Mouse (Mus musculus): ENCODE measurements around the gene Rab40c.
A peak's percentile ranks its signal among the peaks of the same experiment; 100 is the strongest.
"Not testable (repeated sequence)": the region's sequence is repeated elsewhere in the genome, so short reads cannot be mapped to it uniquely, and the experiment has no call there.

Rab40c gene

DNA sequence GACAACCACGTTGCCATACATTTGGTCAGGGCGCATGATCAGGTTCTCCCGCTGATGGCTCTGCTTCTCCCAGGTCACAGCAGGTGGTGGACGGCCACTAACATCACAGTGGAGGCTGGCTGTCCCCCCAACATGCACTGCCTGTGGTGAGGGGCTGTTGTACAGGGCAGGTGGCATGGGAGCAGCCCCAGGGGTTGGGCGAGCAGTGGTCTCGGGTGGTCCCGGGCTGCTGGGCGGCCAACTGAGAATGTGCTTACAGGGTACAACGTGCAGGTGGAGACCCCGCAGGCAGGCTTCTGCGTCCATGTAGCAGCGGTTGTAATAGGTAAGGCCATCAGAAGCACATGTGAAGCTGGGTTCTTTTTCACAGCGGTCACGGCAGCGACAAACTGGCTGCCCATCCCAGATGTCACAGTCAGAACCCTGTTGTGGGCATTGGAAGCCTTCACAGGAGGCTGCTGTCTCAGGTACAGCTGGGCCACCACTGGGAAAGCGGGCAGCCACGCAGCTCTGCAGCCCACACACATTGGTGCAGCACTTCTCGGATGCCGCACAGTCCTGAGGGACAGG, 40.8 kb downstream of the Rab40c start:
- no peaks in the 10 kb centered on the region for H3K27me3 ChIP-seq (ENCODE audit: control insufficient read depth, insufficient read depth, low read length, poor library complexity, severe bottlenecking)
- no peaks in the 10 kb centered on the region; the same call in none of the 2 replicates for H3K36me3 ChIP-seq (ENCODE audit: control insufficient read depth, insufficient read depth, low read length, poor library complexity, severe bottlenecking)
- DNase-seq (ENCODE audit: low read depth, low spot score): no peak

DNA sequence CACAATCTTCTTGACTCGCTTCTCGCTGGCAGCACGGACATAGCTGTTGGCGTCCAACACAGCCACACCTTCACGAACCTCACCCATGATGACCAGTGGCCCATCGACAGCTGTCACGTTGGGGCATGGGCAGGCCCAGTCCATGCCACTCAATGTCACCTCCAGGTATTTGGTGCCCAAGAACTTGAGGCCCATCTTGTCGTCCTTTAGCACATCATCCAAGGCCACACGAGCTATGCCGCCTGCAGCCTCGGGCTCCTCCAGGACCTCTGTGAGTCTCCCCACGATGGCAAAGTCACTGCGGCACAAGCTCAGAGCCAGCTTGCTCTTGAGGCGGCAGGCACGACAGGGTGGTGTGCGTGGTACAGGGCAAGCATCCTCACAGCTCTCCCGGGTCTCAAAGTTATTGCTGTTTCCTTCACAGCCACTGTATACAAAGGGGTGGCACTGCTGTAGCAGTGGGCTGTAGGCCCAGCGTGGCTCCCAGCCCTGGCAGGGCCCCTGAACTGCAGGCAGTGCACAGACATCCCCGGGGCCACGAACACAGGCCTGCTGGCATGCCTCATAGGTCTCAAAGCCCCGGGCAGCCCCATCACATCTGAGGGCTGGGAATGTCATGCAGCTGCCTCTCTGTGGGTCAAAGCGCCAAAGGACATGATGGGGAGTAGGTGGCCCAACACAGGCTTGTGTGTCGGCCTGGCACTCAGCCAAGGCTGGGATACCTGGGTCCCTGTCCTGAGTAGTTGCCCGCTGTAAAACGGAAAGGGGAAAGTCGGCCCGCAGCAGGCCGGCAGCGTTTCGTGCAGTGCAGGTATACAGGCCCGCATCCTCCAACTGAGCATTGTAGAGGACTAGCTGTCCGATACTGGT, 41.6 kb downstream of the Rab40c start:
- Histone ChIP-seq H3K27me3 (ENCODE audit: control insufficient read depth, insufficient read depth, low read length, poor library complexity, severe bottlenecking) (no peaks in the 10 kb centered on the region), H3K36me3 (ENCODE audit: control insufficient read depth, insufficient read depth, low read length, poor library complexity, severe bottlenecking) (no peaks in the 10 kb centered on the region; the same call in none of the 2 replicates)
- DNase-seq (ENCODE audit: low read depth, low spot score): no peak

DNA sequence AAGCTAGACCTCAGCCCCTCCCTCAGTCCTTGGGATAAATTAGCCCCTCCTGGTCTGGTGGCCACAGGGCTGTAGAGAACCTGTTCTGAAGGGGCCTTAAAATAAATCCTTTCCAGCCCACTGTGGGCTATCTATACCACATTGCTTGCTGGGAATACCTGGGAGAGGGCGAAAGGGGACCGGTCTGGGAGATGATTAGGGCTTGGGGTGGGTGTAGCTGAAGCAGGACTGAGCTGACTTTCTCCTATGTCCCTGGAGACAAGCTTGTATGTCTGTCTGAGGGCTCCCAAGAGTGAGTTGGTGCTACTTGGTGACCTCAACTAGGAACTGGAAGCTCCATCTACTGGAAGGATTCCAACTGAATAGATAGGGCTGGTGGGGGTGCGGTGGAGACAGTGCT, 42.5 kb downstream of the Rab40c start:
- H3K36me3 ChIP-seq (ENCODE audit: control insufficient read depth, insufficient read depth, low read length, poor library complexity, severe bottlenecking): no peaks in the 10 kb centered on the region; the same call in none of the 2 replicates
- DNase-seq (ENCODE audit: low read depth, low spot score): no peak
- no peaks in the 10 kb centered on the region for H3K27me3 ChIP-seq (ENCODE audit: control insufficient read depth, insufficient read depth, low read length, poor library complexity, severe bottlenecking)

DNA sequence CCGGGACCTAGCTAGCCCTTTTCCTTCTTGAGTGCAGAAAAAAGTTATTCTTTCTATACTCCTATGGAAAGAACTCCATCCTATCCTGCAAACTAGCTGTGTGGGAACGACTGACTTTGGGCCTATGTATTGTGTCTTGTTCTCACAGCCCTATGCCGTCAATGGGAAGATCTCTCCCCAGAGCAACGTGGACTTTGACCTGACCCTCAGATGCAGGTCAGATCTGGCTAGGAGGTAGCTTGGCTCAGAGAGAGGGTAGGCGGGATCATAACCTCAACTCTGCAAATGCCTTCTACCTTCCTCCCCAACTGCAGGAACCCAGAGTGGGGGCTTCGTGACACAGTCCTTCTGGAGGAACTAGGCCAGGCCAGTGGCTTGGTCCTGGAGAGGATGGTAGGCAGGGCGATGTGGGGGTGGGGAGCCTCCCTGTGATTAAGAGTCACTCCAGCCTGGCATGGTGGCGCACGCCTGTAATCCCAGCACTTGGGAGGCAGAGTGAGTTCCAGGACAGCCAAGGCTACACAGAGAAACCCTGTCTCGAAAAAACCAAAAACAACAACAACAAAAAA, 43.1 kb downstream of the Rab40c start:
- Histone ChIP-seq H3K27me3 (ENCODE audit: control insufficient read depth, insufficient read depth, low read length, poor library complexity, severe bottlenecking) (no peaks in the 10 kb centered on the region), H3K36me3 (ENCODE audit: control insufficient read depth, insufficient read depth, low read length, poor library complexity, severe bottlenecking) (no peaks in the 10 kb centered on the region; the same call in 1 of the 2 replicates)
- no peak for DNase-seq (ENCODE audit: low read depth, low spot score)

DNA sequence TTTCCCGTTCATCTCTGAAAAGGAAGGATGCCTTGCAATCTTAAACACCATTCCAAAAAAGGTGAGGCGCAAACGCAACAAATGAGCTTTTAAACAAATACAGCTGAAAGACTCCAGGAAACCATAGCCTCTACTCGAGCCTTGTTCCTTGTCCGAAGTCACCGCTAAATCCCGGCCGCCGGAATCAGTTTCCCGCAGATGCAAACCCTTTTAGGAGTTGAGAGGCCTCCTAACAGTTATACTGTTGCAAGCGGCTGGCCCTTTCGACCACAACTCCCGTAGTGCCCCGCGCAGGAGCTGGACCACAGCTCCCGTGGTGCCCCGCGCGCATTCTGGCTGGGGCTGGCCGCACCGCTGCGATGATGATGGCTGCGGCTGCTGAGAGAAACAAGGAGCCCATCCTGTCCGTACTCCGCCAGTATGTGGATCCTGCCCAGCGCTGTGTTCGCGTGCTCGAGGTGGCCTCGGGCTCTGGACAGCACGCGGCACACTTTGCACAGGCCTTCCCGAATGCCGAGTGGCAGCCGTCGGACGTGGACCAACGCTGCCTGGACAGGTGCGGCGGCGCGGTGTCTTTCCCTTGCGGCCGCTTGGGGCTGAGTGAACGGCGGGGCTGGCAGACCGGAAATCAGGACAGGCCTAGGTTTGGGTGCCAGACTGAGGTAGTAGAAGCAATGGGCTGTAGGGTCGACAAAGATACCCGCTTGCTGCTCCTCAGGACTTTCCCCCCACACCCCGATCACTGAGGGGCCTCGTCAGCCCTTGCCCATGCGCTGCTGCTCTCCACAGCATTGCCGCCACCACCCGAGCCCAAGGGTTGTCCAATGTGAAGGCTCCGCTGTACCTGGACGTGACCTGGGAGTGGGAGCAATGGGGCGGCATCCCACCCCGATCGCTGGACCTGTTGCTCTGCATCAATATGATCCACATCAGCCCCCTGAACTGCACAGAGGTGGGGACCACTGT, 44.1 kb downstream of the Rab40c start:
- DNase-seq (ENCODE audit: low read depth, low spot score): peak; percentile 84
- Histone ChIP-seq H3K27me3 (ENCODE audit: control insufficient read depth, insufficient read depth, low read length, poor library complexity, severe bottlenecking) (no peaks in the 10 kb centered on the region), H3K36me3 (ENCODE audit: control insufficient read depth, insufficient read depth, low read length, poor library complexity, severe bottlenecking) (no peaks in the 10 kb centered on the region; the same call in 1 of the 2 replicates)

DNA sequence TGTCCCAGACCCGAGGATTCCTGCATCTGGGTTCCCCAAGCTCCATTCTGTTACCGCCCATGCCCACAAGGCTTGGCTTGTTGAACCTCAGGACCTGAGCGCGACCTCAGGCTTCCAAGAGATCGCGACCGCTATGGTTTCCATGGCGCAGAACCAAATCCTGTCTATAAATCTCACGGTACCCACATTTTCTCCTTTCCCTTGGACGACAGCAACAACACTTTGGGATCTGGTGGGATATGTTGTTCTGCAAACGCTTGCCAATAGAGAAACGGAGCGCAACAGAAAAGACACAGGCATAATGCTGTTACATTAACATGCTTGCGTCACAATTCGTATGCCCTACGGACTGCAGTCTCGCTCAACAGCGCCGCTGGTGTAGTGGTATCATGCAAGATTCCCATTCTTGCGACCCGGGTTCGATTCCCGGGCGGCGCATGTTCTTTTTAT, 44.8 kb downstream of the Rab40c start, which contains the start of gene Mettl26:
Mettl26 (plus strand) TSS at position 354 of the 450 bp plus-strand sequence.
- DNase-seq (ENCODE audit: low read depth, low spot score): peak; percentile 96
- H3K27me3 ChIP-seq (ENCODE audit: control insufficient read depth, insufficient read depth, low read length, poor library complexity, severe bottlenecking): no peaks in the 10 kb centered on the region
- no peaks in the 10 kb centered on the region; the same call in 1 of the 2 replicates for H3K36me3 ChIP-seq (ENCODE audit: control insufficient read depth, insufficient read depth, low read length, poor library complexity, severe bottlenecking)

DNA sequence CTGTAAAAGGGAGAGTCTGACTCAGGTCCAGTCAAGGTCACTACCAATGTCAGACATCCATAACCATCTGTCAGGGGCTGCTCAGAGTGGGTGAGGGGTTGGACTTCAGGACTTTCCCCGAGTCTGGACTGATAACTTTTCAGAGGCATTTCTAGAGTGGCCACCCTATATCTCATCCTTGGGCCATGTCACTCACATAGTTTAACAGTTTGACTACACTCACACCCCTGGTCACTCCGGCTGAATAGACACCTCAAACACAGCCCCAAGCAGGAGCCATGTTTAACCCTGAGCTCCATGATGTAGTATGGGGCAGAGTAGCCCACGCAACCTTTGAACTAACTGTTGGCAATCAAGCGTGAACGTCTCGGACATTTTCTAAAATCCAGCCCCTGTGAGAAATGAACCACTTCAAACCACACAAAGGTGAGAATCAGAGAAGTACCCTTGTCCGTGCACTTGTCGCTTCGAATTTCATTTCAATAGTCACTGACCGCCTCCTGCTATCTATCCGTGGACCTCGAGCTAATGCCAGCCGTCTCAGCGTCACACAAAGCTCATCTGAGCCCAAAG, 45.3 kb downstream of the Rab40c start:
- H3K27me3 ChIP-seq (ENCODE audit: control insufficient read depth, insufficient read depth, low read length, poor library complexity, severe bottlenecking): no peaks in the 10 kb centered on the region
- no peak for DNase-seq (ENCODE audit: low read depth, low spot score)
- no peaks in the 10 kb centered on the region; the same call in 1 of the 2 replicates for H3K36me3 ChIP-seq (ENCODE audit: control insufficient read depth, insufficient read depth, low read length, poor library complexity, severe bottlenecking)

DNA sequence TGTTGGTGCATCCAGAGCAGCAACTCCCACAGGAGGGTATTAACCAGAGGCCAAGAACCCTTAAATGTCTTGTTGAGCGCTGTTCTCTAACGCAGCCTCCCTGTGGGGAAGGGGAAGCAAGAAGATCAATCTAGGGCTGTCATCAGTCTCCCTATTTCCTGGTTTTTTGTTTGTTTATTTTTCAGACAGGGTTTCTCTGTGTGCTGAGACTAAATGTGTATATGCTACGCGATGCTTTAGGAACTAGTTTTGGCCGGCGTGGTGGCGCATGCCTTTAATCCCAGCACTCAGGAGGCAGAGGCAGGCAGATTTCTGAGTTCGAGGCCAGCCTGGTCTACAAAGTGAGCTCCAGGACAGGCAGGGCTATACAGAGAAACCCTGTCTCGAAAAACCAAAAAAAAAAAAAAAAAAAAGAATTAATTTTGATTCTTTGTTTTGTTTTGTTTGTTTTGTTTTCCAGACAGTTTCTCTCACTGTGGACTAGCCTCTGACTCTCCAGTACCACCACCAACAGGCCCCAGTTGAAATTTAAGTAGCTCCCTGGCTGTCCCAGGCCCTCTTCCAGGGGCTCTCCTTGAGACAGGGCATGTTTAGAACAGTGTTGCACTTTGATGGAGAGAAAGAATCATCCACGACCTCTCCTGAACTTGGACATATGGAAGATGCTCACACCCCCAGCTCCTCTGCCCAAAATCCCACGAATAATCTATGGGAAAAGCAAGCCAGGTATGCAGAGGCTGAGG, 46.0 kb downstream of the Rab40c start:
- no peaks in the 10 kb centered on the region; the same call in 1 of the 2 replicates for H3K36me3 ChIP-seq (ENCODE audit: control insufficient read depth, insufficient read depth, low read length, poor library complexity, severe bottlenecking)
- no peaks in the 10 kb centered on the region for H3K27me3 ChIP-seq (ENCODE audit: control insufficient read depth, insufficient read depth, low read length, poor library complexity, severe bottlenecking)
- DNase-seq (ENCODE audit: low read depth, low spot score): no peak

DNA sequence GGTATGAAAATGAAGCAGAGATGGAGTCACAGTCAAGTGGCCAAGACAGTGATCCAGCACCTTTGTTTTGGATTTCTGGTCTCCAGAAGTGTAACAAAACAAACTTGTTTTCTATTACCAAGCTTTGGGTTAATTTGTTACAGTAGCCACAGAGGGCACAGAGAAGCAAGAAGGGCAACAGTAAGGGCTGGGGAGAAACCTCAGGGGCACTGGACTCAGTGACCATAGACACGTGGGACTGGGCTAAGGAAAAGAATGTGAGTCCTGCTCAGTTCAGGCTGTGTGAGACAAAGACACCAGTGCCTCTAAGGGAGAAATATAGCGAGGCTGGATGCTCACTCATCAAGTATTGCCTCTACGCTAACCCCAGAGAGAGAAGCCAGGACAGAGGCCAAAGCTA, 46.9 kb downstream of the Rab40c start:
- DNase-seq (ENCODE audit: low read depth, low spot score): no peak

DNA sequence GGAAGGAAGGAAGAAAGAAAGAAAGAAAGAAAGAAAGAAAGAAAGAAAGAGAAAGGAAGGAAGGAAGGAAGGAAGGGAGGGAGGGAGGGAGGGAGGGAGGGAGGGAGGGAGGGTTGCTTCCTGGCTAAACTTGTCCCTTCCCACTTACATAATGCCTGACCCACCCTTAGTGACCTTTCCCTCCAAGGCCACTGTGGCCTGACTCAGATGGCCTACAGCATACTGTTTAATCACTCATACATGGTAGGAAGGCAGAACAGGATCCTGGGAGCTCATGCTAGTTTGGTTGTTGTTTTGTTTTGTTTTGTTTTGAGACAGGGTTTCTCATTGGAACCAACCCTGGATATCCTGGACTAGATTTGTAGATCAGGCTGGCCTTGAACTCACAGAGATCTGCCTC, 48.0 kb downstream of the Rab40c start:
- not testable (repeated sequence) for H3K27me3 ChIP-seq (ENCODE audit: control insufficient read depth, insufficient read depth, low read length, poor library complexity, severe bottlenecking); H3K36me3 ChIP-seq (ENCODE audit: control insufficient read depth, insufficient read depth, low read length, poor library complexity, severe bottlenecking); DNase-seq (ENCODE audit: low read depth, low spot score)

More for the DNA sequence above, 46.9 kb downstream of the Rab40c start:
- no peaks in the 10 kb centered on the region for H3K36me3 ChIP-seq (ENCODE audit: control insufficient read depth, insufficient read depth, low read length, poor library complexity, severe bottlenecking)
- H3K27me3 ChIP-seq (ENCODE audit: control insufficient read depth, insufficient read depth, low read length, poor library complexity, severe bottlenecking): no peaks in the 10 kb centered on the region

DNA sequence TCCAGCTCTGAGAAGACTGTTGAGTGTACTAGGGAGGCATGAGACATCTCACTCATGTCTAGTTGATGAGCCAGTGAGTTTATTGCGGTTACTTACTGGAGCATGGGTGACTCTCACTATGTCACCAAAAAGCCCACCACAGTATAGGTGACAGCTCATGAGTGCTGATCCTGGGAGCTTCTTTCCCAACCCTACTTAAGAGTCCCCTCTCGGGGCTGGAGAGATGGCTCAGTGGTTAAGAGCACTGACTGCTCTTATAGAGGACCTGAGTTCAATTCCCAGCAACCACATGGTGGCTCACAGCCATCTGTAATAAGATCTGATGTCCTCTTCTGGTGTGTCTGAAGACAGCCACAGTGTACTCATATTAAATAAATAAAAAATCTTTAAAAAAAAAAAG, 49.6 kb downstream of the Rab40c start:
- no peaks in the 10 kb centered on the region for H3K36me3 ChIP-seq (ENCODE audit: control insufficient read depth, insufficient read depth, low read length, poor library complexity, severe bottlenecking)
- DNase-seq (ENCODE audit: low read depth, low spot score): no peak

DNA sequence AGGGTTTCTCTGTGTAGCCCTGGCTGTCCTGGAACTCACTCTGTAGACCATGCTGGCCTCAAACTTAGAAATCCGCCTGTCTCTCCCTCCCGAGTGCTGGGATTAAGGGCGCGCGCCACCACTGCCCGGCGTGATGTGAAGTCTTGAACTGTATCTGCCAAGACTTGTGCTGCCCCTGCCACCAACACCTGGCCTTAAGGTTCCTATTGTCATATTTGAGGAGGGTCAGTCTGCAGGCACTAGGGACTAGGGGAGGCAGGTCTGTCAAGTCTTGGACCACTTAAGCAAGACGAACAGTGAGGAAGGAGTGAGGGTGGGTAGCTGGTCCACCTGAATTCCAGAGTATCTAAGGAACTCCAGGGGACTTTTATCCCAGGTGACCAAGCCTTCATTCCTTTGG, 50.0 kb downstream of the Rab40c start:
- Histone ChIP-seq H3K36me3 (ENCODE audit: control insufficient read depth, insufficient read depth, low read length, poor library complexity, severe bottlenecking) (no peaks in the 10 kb centered on the region; the same call in 1 of the 2 replicates), H3K27me3 (ENCODE audit: control insufficient read depth, insufficient read depth, low read length, poor library complexity, severe bottlenecking) (no peaks in the 10 kb centered on the region)
- no peak for DNase-seq (ENCODE audit: low read depth, low spot score)

More for the DNA sequence above, 49.6 kb downstream of the Rab40c start:
- H3K27me3 ChIP-seq (ENCODE audit: control insufficient read depth, insufficient read depth, low read length, poor library complexity, severe bottlenecking): no peaks in the 10 kb centered on the region

DNA sequence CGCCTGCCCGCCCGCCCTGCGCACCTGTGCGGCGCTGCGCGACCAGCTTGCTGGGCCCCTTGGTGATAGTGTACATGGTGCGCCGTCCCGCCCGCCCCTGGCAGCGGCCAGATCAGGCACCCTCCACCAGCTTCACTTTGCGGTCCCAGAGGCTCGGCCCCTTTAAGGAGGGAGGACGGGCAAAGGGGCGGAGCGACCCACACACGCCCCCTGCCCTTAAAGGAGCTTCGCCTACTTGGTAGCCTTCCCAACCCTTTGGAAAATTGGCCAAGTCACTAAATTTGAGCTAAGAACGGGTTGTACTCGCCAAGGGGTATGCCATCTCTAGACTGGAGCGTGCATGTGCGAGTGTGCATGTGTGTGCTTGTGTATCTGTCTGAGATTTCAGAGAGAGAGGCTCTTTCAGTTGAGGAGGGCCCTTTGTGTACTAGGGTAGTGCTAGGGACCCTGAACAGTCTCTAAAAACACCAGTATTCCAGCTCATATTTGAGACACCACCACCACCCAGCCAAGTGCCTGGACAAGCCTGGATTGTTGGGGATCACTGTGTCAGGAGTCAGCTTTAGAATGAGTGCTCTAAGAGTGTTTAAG, 50.8 kb downstream of the Rab40c start, which contains the start of gene Mcrip2:
Mcrip2 (minus strand) TSS at position 164 of the 591 bp plus-strand sequence.
- peak; percentile 58 for DNase-seq (ENCODE audit: low read depth, low spot score)
- no peaks in the 10 kb centered on the region for H3K27me3 ChIP-seq (ENCODE audit: control insufficient read depth, insufficient read depth, low read length, poor library complexity, severe bottlenecking)
- H3K36me3 ChIP-seq (ENCODE audit: control insufficient read depth, insufficient read depth, low read length, poor library complexity, severe bottlenecking): no peaks in the 10 kb centered on the region; the same call in 1 of the 2 replicates
